Mouse (Mus musculus) layer of hippocampus, postnatal 36 days (tissue): ENCODE data around the gene Terf2. TPM values are rescaled to one million over a fixed set of nuclear protein-coding genes. Genes with fewer than 3 reads are reported as not detected.
A peak's percentile ranks its signal among the peaks of the same experiment; 100 is the strongest.
"Not testable (repeated sequence)": the region's sequence is repeated elsewhere in the genome, so short reads cannot be mapped to it uniquely, and the experiment has no call there.

Experiments used
- DNase-seq, 2 experiments: peaks; one replicate each; pipeline ENCODE4 v3.0.0; 2022
- total RNA-seq, 2 experiments: library from RNA; stranded (reverse); gene quantifications; 2 replicates each; pipeline ENCODE4 v1.2.3; 2021

Terf2 gene
- total RNA-seq, 2 experiments from 2014 or later = 31.9 to 32.0 TPM

DNA sequence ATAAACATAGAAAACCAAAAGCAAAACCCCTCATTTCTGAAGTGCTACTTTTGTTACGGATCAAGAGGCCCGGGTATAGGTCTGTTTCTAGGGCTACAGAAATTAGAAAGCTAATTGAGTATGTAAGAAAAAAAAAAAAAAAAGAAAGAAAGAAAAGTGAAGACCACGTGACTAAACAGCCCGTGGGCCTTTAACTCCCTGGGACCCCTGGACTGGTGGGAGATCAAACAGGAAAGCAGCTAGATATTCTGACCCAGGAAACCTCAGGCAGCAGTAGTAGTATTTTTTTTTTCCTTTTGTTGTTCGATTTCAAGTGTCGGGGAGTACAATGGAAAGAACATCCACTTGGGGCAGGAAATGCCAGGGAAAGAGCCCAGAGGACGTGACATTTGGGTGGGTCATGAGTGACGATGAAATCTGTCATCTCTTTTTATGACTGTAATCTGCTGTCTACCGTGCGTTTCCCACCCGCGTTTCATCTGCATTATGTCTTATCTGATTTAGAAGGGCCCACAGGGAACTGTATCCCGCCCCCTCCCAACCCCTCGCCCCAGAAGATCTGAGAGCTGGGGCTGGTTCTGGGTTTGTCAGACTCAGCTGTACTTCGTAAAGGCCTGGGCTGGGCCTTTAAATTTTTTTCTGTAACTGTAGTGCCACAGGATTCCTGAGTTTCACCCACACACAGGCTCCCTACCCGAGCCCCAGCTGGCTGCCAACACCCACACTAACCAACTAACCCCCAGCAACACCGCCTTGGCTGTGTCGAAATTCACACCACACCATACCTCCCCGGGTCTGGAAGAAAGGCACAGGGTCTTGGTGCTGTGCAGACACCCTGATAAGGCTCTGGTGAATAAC is 18.0 kb upstream of the Terf2 start:
- DNase-seq = peak; percentile 35 to 37

DNA sequence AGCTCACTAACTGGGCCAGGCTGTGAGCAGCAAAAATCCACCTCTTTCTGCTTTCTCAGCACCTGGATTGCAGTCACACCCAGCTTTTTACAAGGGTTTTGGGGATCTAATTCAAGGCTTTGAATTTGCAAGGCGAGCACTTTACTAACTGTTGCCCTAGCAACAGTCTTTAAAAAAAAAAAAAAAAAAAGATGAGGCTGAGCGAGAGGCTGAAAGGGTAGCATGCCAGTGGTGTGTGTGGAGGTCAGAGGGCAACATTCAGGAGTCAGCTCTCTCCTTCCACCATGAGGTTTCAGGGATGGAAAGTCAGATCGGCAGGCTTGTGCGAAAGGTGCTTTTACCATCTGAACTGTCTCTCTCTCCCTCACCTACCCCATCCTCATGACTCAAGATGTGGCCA is 16.9 kb upstream of the Terf2 start:
- no peak for DNase-seq

DNA sequence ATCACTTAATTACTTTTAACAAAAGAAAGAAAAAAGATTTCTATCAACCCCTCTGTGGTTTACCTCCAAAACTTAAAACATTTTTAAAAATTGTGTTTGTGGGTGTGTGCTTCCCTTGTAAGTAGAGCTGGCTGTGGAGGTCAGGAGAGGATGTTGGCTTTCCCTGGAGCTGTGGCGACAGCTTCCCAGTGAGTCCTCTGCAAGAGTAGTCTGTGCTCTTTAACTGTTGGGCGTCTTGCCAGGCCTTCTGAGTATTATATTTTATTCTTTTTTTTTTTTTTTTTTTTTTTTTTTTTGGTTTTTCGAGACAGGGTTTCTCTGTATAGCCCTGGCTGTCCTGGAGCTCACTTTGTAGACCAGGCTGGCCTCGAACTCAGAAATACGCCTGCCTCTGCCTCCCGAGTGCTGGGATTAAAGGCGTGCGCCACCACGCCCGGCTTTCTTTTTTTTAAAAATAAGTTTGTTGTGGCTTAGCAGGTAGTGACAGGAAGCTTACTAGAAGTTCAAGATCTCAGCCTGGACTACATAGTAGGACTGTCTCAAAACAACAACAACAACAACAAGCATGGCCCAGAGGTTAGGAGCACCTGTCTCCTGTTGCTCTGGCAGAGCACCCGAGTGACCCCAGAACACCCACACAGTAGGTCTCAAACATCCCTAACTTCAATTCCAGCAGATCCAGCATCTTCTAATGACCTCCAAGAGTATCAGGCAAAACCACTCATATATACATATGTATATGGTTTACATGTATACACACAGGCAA is 15.2 kb upstream of the Terf2 start:
- no peak for DNase-seq

DNA sequence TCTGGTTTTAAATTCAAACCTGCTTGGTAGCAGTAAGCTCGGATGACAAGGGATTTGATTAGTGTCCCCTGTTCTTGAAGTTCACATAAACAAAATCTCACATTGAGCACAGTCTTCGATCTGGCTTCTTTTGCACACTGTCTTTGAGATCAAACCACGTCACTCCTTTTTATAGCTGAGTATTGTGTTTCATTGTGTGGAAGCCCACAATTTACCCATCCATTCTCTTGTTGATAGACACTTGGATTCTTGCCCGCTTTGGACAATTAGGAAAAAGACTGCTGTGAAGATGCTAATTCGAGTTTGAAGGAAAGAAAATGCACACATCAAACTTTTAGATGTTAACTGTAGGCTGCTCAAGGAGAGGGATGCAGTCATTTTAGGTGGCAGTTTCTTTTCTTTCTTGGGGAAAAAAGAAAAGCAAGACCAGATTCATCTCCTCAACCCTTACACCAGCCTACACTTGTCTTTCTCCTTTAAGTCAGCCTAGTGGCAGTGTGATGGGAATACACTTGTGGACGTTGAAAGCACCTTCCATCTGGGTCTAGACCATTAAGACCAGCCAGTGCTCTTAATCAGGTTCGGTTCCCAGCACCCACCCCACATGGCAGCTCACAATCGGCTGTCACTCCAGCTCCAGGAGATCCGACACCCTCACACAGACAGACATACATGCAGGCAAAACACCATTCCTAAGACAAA is 14.4 kb upstream of the Terf2 start:
- no peak for DNase-seq

DNA sequence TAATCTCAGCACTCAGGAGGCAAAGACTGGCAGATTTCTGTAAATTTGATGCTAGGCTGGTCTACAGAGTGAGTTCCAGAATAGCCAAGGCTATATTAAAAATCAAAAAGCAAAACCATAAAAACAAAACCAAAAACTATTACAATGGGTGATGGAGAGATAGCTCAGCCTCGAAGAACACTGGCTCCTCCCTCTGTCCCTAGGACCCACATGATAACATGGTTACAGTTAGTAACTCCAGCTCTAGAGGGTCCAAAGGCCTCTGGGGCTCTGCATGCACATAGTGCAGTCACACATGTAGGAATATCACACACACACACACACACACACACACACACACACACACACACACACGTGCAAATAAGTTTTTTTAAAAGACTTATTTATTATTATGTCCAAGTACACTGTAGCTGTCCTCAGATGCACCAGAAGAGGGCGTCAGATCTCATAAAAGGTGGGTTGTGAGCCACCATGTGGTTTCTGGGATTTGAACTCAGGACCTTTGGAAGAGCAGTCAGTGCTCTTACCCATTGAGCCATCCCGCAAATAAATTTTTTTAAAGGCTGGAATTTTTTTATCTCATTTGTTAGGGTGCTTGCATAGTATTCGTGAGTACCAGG is 13.6 kb upstream of the Terf2 start:
- no peak for DNase-seq

DNA sequence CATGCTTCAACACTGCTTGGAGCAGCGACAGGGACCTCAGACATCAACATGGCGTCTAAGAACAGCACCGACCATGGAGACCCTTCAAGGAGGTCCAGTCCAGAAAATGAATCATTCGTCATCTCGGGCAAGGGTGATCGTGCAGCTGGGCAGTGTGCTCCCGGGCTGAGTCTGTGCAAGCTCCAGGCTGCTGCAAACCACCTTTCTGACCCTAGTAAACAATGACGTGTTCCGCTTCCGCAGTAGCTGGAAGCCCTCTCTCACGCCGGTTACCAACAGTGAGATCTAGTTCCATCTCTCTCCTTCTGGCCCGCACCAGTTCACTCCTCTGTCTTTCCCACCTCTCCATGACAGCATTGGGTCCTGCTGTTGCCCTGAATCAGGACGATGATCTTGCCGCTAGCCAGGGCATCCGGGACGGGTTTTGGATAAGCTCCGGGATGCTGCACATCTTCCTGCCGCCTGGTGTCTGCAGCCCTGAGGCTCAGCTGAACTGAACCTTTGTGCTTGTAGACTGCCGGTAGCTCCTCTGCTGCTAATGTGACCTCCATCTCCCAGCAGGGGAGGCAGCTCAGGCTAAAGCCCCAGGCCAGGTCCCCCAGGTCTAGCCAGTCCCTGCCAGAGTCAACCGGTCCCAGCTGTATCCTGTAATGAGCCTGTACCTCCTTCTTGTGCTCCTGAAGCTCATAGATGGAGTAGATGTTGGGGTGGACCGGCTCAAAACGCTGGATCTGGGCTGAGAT is 12.8 kb upstream of the Terf2 start:
- no peak for DNase-seq

DNA sequence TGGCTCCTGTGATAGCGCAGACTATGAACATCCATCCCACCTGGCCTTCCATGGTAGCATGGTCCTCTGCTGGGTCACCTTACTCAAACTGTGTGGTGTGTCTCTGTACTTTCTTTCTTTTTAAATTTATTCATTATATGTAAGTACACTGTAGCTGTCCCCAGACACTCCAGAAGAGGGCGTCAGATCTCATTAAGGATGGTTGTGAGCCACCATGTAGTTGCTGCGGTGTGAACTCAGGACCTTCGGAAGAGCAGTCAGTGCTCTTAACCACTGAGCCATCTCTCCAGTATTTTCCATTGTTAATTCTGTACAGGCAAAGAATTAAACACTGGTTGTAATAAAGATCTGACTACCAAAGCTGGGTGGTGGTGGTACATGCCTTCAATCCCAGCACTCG is 11.7 kb upstream of the Terf2 start:
- not testable (repeated sequence) for DNase-seq

DNA sequence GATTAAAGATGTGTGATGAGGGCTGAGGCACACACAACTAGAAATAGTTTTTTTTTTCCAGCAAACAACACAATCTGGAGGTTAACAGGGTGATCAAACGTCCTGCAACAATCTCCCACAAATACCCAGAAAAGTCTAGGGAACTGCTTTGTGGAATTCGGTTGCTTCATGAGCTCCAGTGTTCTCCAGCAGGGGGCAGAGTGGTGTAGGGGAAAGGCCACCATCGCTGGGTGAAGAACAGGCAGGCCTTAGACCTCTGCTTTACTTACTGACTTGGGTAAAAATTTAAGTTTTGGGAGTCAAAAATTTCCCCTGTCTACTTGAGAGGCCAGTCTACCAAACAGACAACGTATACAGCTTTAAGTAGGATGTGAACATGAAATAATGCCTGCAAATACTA is 8.2 kb upstream of the Terf2 start:
- DNase-seq = peak; percentile 63 to 73

DNA sequence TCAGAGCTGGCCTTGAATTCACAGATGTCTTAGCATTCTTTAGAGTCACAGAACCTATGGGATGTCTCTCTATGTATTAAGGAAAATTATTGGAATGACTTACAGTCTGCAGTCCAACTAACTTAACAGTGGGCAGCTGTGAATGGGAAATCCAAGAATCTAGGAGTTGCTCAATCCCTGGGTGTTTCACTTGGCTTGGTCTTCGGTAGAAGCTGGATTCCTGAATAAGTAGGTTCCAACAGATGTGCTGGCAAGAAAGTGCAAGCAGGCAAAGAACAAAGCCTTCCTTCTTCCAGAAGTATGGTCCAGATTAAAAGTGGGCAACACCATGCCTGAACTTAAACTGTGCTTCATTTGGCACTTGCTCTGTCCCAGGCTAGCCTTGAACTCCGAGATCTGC is 4.3 kb upstream of the Terf2 start:
- DNase-seq = no peak

DNA sequence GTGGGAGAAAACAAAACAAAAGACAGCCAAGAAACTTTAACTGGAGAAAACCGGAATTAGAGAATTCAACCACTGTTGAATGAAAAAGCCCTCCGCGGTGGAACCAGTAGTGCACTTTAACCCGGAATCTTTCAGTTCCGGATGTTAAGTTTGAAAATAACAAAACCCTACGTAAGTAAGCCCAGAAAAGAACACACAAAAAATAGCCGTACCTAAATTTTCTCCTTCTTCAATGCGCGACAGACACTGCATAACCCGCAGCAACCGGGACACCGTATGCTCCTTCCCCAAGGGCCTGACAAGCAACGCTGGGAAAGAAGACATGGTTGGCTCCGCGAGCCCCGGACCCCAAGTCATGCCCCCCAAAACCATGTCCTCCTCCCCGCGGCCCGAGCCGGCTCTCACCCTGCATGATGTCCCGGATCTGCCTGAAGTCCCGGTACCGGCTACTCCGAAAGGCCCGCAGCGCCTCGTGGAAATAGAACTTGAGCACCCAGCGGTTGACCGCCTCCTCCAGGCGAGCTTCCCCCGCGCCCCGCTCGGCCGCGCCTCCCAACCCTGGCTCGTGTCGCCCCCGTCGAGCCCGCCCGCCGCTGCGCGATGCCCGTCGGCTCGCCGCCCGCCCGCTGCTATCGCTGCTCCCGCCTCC is 506 bp downstream of the Terf2 start:
- no peak for DNase-seq

DNA sequence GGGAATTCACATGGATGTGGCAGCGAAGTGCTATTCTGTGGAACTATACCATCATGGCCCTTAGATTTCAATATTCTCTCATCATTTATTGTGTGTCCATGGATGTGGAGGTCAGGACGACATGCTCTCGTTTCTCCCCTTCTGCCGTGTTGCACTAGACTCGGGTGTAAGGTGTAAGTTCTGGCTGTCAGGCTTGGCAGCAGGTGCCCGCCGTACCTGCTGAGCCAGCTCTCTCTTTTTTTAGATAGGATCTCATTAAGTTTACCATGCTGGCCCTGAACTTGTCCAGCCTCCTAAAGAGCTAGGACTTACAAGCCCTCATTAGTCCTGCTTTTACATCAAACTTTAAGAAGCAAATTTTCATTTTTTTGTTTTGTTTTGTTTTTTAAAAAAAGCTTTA is 5.8 kb downstream of the Terf2 start:
- DNase-seq = no peak

DNA sequence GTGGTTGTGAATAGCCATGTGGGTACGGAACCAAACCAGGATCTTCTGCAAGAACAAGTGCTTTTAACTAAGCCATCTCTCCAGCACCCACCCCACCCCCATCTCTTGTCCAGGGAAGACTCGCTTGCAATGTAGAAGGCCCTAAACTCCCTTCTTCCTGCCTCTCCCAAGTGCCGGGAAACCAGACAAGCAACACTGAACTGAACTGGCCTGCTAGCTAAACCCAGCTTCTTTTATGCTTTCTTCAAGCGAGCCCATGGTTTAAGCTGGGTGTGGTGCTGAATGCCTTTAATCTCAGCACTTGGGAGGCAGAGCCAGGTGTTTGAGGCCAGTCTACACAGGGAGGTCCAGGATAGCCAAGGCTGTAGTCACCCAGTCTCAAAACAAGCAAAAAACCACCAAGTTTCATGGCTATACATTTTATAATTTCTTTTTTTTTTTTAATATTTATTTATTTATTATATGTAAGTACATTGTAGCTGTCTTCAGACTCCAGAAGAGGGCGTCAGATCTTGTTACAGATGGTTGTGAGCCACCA is 7.8 kb downstream of the Terf2 start:
- no peak for DNase-seq

DNA sequence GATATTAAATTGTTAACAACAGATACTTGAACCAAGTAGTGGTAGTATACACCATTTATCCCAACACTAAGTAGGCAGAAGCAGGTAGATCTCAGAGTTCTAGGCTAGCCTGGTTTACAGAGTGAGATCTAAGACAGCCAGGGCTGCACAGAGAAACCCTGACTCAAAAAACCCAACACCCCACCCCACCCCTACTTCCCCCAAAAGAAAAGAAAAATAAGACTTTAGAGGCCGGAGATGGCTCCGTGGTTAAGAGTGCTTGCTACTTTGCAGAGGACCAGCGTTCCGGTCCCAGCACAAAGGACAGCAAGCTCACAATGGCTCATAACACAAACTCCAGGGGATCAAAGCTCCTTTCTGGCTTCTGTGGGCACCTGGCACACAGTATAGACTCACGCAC is 10.3 kb downstream of the Terf2 start:
- DNase-seq = no peak

DNA sequence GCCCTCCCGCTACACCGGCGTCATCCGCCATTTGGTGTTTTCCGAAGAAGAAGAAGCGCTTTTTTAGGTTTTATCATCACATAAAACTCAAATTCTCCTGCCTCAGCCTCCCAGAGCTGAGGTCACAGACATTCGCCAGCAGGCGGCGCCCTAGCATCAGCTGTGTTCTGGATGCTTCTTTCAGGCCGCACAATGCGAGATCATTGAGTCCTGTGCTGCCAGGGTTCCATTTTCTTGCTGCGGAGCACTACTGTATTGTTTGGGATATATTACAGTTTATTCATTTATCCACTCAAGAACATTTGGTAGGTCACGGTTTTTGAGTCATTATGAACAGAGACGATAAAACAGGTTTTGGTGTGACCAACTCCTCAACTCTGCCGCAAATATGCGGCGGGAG is 11.0 kb downstream of the Terf2 start:
- no peak for DNase-seq

DNA sequence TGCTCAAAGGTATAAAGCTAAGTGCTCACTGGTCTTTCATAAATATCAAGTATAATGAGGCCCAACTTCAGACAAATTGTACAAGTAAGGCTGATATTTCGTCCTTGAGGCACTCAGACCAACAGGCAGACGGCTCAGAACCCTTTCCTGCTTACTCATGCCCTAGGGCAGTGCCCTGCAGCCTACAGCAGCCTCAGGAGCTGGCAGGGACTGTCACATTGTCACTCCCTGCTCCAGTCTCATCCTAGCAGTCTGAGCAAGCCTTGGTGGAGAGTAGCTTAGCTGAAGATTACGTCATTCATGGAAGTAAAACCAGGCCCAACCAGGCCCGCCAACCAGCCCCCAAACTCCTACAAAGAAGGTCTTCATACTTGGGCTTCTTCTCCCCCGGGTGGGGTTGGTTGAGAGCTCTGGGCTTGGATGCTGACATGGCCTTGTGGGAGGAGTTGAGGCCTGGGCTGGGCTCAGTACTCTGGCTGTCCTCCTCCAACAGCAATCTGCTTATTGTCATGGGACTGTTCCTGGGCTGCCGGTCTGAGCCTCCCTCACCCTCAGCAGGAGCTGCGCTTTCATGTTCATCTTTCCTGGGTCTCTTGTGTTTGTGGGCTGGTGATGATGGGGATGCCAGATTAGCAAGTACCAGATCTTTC is 20.0 kb downstream of the Terf2 start:
- DNase-seq = no peak

DNA sequence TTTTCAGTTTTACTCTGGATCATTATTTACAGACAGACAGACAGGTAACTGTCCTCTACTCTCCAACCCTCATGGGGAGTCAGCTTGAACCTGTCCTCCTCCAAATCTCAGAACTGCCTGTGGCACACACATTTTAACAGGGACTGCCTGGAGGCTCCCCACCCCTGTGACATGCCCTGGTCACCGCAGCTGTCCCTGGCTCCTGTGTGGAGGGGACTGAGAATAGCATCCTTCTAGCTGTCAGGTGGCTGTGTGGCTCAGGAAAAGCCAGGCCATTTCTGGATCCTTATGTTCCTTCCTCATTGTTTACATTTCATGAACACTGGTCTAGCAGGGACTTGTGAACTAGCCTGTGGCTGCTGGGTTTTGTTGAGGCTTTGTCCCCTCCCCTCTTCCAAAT is 22.2 kb downstream of the Terf2 start:
- no peak for DNase-seq

DNA sequence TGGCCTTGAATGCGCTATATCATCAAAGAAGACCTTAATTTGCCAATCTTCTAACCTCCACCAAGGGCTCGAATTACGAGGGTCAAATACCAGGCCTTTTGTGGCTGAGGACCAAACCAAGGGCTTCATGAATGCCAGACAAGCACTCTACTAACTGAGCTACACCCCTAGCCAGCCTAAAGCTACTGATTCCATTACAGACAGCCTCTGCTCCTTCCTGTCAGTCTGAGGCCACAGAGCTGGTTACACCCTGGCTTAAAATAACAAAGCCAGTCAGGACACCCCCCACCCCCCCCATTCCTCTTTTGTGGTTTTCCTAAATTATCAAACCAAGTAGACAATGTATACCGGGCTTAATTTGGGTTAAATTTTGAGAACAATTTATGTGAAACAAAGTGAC is 22.6 kb downstream of the Terf2 start:
- DNase-seq = no peak

DNA sequence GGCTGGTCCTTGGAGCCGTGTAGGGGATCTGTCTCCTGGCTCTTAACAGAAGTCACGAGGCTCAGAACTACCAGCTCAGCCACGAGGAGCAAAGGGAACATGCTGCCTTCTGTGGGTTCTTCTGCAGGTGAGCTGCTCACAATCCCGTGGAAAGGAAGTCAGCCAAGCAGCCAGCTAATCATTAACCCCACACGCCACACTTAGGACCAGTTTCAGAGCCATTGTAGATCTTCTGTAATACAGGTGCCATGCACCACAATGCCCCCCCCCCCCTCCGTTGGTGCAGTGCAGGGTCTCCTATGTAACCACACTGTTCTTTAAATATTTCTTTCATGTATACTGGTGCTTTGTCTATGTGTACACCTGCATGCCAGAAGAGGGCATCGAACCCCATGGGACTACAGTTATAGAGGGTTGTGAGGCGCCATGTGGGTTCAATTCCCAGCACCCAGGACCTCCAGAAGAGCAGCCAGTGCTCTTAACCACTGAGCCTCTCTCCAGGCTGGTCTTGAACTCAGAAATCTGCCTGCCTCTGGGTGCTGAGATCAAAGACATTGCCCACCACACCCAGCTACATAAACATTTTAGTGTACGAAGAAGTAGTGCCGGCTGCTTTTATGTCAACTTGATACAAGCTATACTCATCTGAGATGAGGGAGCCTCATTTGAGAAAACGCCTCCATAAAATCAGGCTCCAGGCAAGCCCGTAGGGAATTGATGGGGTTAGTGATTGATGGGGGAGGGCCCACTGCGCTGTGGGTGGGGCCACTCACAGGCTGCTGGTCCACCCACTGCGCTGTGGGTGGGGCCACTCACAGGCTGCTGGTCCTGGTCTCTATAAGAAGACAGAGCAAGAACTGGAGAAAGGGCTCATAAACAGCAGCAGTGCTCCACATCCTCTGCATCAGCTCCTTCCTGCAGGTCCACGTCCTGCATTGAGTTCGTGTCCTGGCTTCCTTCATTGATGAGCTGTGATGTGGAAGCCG is 30.5 kb downstream of the Terf2 start, which contains the start of gene Tmed6:
Tmed6 (minus strand) TSS at position 134 of the 986 bp plus-strand sequence.
- DNase-seq = no peak

DNA sequence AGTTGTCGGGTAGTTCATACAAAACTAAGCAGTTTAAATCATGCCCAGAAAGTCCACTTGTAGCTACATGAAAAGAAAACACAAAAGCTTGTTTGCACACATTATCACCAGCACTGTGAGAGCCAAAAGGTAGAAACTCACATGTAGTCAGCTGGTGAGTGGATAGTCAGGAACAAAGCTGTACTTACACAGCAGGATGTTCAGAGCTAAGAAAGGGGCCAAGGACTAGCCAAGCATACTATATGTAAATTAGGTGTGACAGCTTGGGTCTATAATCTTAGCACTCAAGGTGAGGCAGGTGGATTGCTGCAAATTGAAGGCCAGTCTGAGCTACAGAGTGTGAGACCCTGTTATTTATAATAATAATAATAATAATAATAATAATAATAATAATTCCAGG is 33.7 kb downstream of the Terf2 start:
- DNase-seq = no peak
